Mouse (Mus musculus) ES-E14 (cell line): Measurements from ENCODE around the gene Mbd3.

Experiments
- CHD2 ChIP-seq: IDR thresholded peaks from 2 replicates; pipeline ENCODE4 v1.6.1; 2014; ENCODE audit warnings: mild to moderate bottlenecking, low read depth, low read length, inconsistent platforms
- ZC3H11A ChIP-seq: IDR thresholded peaks from 2 replicates; pipeline ENCODE4 v1.6.1; 2012; ENCODE audit warnings: low read depth, mild to moderate bottlenecking, inconsistent platforms, low read length, borderline replicate concordance
- ZNF384 ChIP-seq: IDR thresholded peaks from 2 replicates; pipeline ENCODE4 v1.6.1; 2012; ENCODE audit warnings: low read depth, low read length, inconsistent platforms

DNA sequence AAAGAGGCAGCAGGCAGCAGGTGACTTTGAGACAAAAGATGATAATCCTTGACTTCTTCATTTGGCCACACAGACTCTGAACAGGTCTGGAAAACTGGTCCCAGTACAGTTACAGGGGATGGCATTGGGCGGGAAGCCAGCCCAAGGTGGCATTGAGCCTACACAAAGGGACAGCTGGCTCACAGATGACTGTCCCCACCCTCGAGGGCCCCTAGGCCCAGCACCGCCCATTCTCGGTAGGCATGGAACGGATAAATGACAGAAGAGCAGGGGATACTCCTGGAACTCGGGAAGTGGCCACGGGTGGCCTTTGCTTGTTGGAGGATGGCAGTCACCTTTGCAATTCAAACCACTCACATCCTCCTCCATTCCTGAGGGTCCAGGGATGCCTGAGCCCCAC, 14.0 kb downstream of the Mbd3 start:
- TF ChIP-seq ZC3H11A = no peak
- no peak for TF ChIP-seq ZNF384
- no peak for TF ChIP-seq CHD2
